Mouse (Mus musculus) central nervous system, embryonic 18 days (tissue): ENCODE results near the gene Spen. TPM values are rescaled to one million over a fixed set of nuclear protein-coding genes. Genes with fewer than 3 reads are reported as not detected.

Source experiments
- polyA plus RNA-seq: library from polyadenylated mRNA; depleted of rRNA; stranded (reverse); fragments of >200 nt; gene quantifications from 2 replicates; pipeline ENCODE4 v1.2.3, GENCODE M21; 2012; rRNA removed

Gene Spen
- polyA plus RNA-seq: 8.9 and 11.6 TPM in 2 replicates

GRCm38 (mm10) chr4:141538408-141539212 is at the start of gene Spen:
TSS of gene Spen (minus strand) at chr4:141538597.

DNA sequence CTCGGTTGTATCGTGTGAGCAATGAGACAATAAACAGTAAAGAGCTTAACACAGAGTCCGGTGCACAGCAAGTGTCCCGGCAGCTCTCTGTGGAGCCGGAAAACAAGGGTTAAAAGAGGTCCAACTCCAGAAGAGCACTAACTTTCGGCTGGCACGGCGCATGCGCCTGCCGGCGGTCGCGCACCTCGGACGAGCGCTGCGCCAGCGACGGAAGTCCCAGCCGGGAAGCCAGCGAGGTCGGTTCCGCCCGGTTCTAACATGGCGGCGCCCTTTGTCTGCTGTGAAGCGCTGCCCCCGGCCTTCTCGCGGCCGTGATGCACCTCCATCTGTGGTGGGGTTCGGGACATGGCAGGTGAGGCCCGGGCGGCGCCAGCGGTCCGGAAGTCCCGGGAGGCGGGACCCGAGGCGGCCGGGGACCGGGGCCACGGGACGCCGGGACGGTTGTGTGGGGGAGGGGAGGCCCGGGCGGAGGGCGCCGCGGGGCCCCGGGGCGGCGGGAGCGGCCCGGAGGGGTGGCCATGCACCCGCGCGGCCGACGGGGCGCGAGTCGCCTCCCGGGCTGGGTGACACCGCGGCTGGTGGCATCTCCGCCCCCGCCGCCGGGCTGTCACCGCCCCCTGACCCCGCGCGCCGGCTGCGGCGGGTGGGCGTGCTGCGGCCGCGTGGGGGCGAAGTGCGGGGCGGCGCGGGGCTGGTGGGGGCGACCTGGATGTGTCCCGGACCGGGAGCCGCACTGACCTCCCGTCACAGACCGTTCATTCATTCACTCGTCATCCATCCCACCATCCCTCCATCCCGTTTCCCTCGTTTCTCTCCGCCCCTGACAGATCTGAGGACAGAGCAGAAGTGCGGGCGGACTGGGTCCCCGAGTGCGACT is 93.7 kb downstream of the Spen start, which contains the start of gene Zbtb17:
Zbtb17 (plus strand) TSS at position 204 of the 877 bp plus-strand sequence.

DNA sequence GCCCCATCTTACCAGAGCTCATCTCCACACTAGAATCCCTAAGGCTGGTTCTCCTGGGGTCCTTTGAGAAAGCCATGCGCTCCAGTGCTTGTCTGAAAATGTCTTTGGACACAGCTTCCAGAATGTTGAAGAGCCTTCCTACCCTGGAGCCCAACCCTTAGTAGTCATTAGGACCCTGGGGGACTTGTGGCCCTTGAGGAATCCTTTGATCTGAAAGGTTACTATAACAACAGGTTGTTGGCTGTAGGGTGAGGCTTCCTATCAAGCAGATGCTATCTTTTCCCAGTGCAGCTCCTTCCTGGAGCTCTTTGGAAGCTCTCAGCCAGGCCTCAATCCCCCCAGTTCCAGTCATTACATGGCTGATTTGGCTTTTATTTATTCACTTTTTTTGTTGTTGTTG is 102.4 kb downstream of the Spen start, which contains the start of gene Srarp:
Srarp (minus strand) TSS at position 132 of the 400 bp plus-strand sequence.

GRCm38 (mm10) chr4:141420192-141420829 is 118.1 kb downstream of the Spen start, which contains the start of gene Hspb7:
TSS of gene Hspb7 (plus strand) at chr4:141420779.

Other genes with a start within 250 kb of the Spen start
- gene Epha2, start 237.4 kb downstream of the Spen start, polyA plus RNA-seq: 2.2 and 2.3 TPM in 2 replicates
- gene Fam131c, start 170.4 kb downstream of the Spen start, polyA plus RNA-seq: 44.2 and 47.9 TPM in 2 replicates
- 0.08 and 0.11 TPM in 2 replicates for gene Clcnka, start 139.9 kb downstream of the Spen start, polyA plus RNA-seq
- 0.03 and 0.19 TPM in 2 replicates for gene Clcnkb, start 122.6 kb downstream of the Spen start, polyA plus RNA-seq
- gene Hspb7, start 117.8 kb downstream of the Spen start, polyA plus RNA-seq: 0.58 and 1.4 TPM in 2 replicates
- gene Srarp, start 102.5 kb downstream of the Spen start, polyA plus RNA-seq: 4.1 TPM in 2 replicates
- gene Zbtb17, start 93.9 kb downstream of the Spen start, polyA plus RNA-seq: 51.1 and 51.6 TPM in 2 replicates
- gene Fblim1, start 67.5 kb upstream of the Spen start, polyA plus RNA-seq: 29.3 and 29.4 TPM in 2 replicates
- 0.26 and 0.36 TPM in 2 replicates for gene Tmem82, start 80.0 kb upstream of the Spen start, polyA plus RNA-seq
- gene Slc25a34, start 85.2 kb upstream of the Spen start, polyA plus RNA-seq: 1.1 and 1.4 TPM in 2 replicates
- gene Plekhm2, start 126.3 kb upstream of the Spen start, polyA plus RNA-seq: 42.8 and 52.9 TPM in 2 replicates
- 3.6 and 5.8 TPM in 2 replicates for gene Rsc1a1, start 147.0 kb upstream of the Spen start, polyA plus RNA-seq
- gene Ddi2, start 184.8 kb upstream of the Spen start, polyA plus RNA-seq: 14.1 and 14.6 TPM in 2 replicates
- gene Agmat, start 208.1 kb upstream of the Spen start, polyA plus RNA-seq: 0.04 TPM in 1 of 2 replicates, not detected in the other